Mouse (Mus musculus): Measurements from ENCODE around the gene Asic3. TPM values are rescaled to one million over a fixed set of nuclear protein-coding genes. Genes with fewer than 3 reads are reported as not detected.

The Asic3 gene
- total RNA-seq, 2 experiments from 2014 or later = 0.36 TPM; not detected in 1

- intact Hi-C loops (cut with DNase I) = loop anchor here (2.0 kb wide), 1 partner anchor 20 kb away; no protein-coding TSS in a partner anchor
Observed at GRCm38 (mm10) chr5:24444746-24445427, 31.7 kb downstream of the Asic3 start, which contains the start of gene Fastk. Gene Fastk, minus strand, starts transcription at chr5:24445287.

GRCm38 (mm10) chr5:24445428-24446080 is 32.4 kb downstream of the Asic3 start:
- no peak; the same call in 1 of the 2 replicates for TF ChIP-seq CTCF (IDR thresholded peaks at IDR 0.05)
- intact Hi-C loops (cut with DNase I) = loop anchor here (2.0 kb wide), 1 partner anchor 21 kb away; no protein-coding TSS in a partner anchor
- peak overlapping the region; percentile 92 for H3K4me3 ChIP-seq
- H3K27ac ChIP-seq = peak overlapping the region; percentile 99
- DNase-seq (ENCODE audit: extremely low spot score in 1 of 2, low spot score in 2 of 2) = no peak

More at GRCm38 (mm10) chr5:24444746-24445427, 31.7 kb downstream of the Asic3 start, which contains the start of gene Fastk:
- DNase-seq (ENCODE audit: extremely low spot score in 1 of 2, low spot score in 2 of 2) = peak; percentile 95
- TF ChIP-seq CTCF (IDR thresholded peaks at IDR 0.05) = no peak
- Histone ChIP-seq H3K27ac (peak within 1 kb of the TSS; percentile 99), H3K4me3 (peak within 1 kb of the TSS; percentile 92)

GRCm38 (mm10) chr5:24446630-24447029 is 33.4 kb downstream of the Asic3 start:
- intact Hi-C loops (cut with DNase I) = no loop called here
- DNase-seq (ENCODE audit: extremely low spot score in 1 of 2, low spot score in 2 of 2) = no peak
- peak overlapping the region; percentile 77; the same call in 1 of the 2 replicates for H3K4me3 ChIP-seq
- no peak overlapping the region for H3K27ac ChIP-seq
- no peak for TF ChIP-seq CTCF (IDR thresholded peaks at IDR 0.05)

- intact Hi-C loops (cut with DNase I) = no loop called here
- TF ChIP-seq CTCF (IDR thresholded peaks at IDR 0.05) = no peak
- peak; percentile 84 to 86 for DNase-seq (ENCODE audit: extremely low spot score in 1 of 2, low spot score in 2 of 2)
- H3K27ac ChIP-seq = peak within 1 kb of the TSS; percentile 94
- H3K4me3 ChIP-seq = peak within 1 kb of the TSS; percentile 77
Observed at GRCm38 (mm10) chr5:24447624-24448298, 34.6 kb downstream of the Asic3 start, which contains the start of gene Tmub1. Gene Tmub1, minus strand, starts transcription at chr5:24447854.

- peak overlapping the region; percentile 95 for H3K27ac ChIP-seq
- H3K4me3 ChIP-seq = peak overlapping the region; percentile 81
- TF ChIP-seq CTCF (IDR thresholded peaks at IDR 0.05) = no peak; the same call in 1 of the 2 replicates
- DNase-seq (ENCODE audit: extremely low spot score in 1 of 2, low spot score in 2 of 2) = peak; percentile 85 to 91
- intact Hi-C loops (cut with DNase I) = loop anchor here (1.0 kb wide), 1 partner anchor 28 kb away; the partner anchor contains the start of genes Cdk5 and Slc4a2
Observed at GRCm38 (mm10) chr5:24451264-24452029, 38.3 kb downstream of the Asic3 start.

GRCm38 (mm10) chr5:24452030-24452690 is 39.0 kb downstream of the Asic3 start, which contains the start of gene Agap3:
Gene Agap3, plus strand, starts transcription at chr5:24452177.
- H3K27ac ChIP-seq = peak within 1 kb of the TSS; percentile 95
- peak in 1 of 2 experiments; percentile 37 for DNase-seq (ENCODE audit: extremely low spot score in 1 of 2, low spot score in 2 of 2)
- intact Hi-C loops (cut with DNase I) = loop anchor here (1.0 kb wide), 1 partner anchor 29 kb away; the partner anchor contains the start of genes Cdk5 and Slc4a2
- TF ChIP-seq CTCF (IDR thresholded peaks at IDR 0.05) = no peak
- peak within 1 kb of the TSS; percentile 81 for H3K4me3 ChIP-seq

GRCm38 (mm10) chr5:24452691-24453233 is 39.6 kb downstream of the Asic3 start:
- TF ChIP-seq CTCF (IDR thresholded peaks at IDR 0.05) = no peak; the same call in 1 of the 2 replicates
- H3K4me3 ChIP-seq = peak overlapping the region; percentile 81
- H3K27ac ChIP-seq = peak overlapping the region; percentile 95
- peak; percentile 51 to 55 for DNase-seq (ENCODE audit: extremely low spot score in 1 of 2, low spot score in 2 of 2)
- intact Hi-C loops (cut with DNase I) = loop anchor here (1.0 kb wide), 1 partner anchor 29 kb away; the partner anchor contains the start of genes Cdk5 and Slc4a2

- peak overlapping the region; percentile 81 for H3K4me3 ChIP-seq
- no peak for TF ChIP-seq CTCF (IDR thresholded peaks at IDR 0.05)
- peak overlapping the region; percentile 95 for H3K27ac ChIP-seq
- intact Hi-C loops (cut with DNase I) = no loop called here
- no peak for DNase-seq (ENCODE audit: extremely low spot score in 1 of 2, low spot score in 2 of 2)
Observed at GRCm38 (mm10) chr5:24453283-24453984, 40.2 kb downstream of the Asic3 start.

GRCm38 (mm10) chr5:24453985-24454303 is 40.8 kb downstream of the Asic3 start:
- TF ChIP-seq CTCF (IDR thresholded peaks at IDR 0.05) = no peak
- Histone ChIP-seq H3K27ac (peak overlapping the region; percentile 95; the same call in 1 of the 2 replicates), H3K4me3 (peak overlapping the region; percentile 81; the same call in 1 of the 2 replicates)
- no peak for DNase-seq (ENCODE audit: extremely low spot score in 1 of 2, low spot score in 2 of 2)
- intact Hi-C loops (cut with DNase I) = no loop called here

Data from left cerebral cortex, adult 2 months (tissue).